Mouse (Mus musculus) forebrain, embryonic 15.5 days (tissue): ENCODE data around the gene Lrrc4b. TPM values are rescaled to one million over a fixed set of nuclear protein-coding genes. Genes with fewer than 3 reads are reported as not detected.

Experiments
- ATAC-seq: fragments of 200-750 bp; cut with Nextera tagmentation; replicated peaks from 2 replicates; pipeline ENCODE4 v1.8.0; 2017; ENCODE audit warnings: mild to moderate bottlenecking, moderate TSS enrichment, moderate library complexity
- H3K27ac ChIP-seq: fragments of 300-500 bp; sonication (generic); replicated peaks from 2 replicates; pipeline ENCODE4 v1.5.1; 2015; ENCODE audit warnings: mild to moderate bottlenecking, inconsistent platforms
- H3K27me3 ChIP-seq: fragments of 300-500 bp; sonication (generic); 2 replicates; pipeline ENCODE4 v1.6.1; 2015; ENCODE audit warnings: inconsistent platforms
- H3K36me3 ChIP-seq: fragments of 300-500 bp; sonication (generic); 2 replicates; pipeline ENCODE4 v1.6.1; 2015; ENCODE audit warnings: mild to moderate bottlenecking, inconsistent platforms
- H3K4me1 ChIP-seq: fragments of 300-500 bp; sonication (generic); 2 replicates; pipeline ENCODE4 v1.6.1; 2015; ENCODE audit warnings: inconsistent platforms
- H3K4me2 ChIP-seq: fragments of 300-500 bp; sonication (generic); replicated peaks from 2 replicates; pipeline ENCODE4 v1.6.1; 2015; ENCODE audit warnings: mild to moderate bottlenecking, inconsistent platforms
- H3K4me3 ChIP-seq: fragments of 300-500 bp; sonication (generic); 2 replicates; pipeline ENCODE4 v1.5.1; 2015; ENCODE audit warnings: mild to moderate bottlenecking, inconsistent platforms
- H3K9ac ChIP-seq: fragments of 300-500 bp; sonication (generic); replicated peaks from 2 replicates; pipeline ENCODE4 v1.6.1; 2015; ENCODE audit warnings: mild to moderate bottlenecking, inconsistent platforms
- H3K9me3 ChIP-seq: fragments of 300-500 bp; sonication (generic); 2 replicates; pipeline ENCODE4 v1.6.1; 2016; ENCODE audit warnings: inconsistent platforms
- WGBS: fragments of 180-500 bp; shearing (Covaris S2); methylation state at CpG from one replicate; pipeline ENCODE4 v1.1.7; 2015; ENCODE audit warnings: mixed read lengths; 5-methylcytosine and 5-hydroxymethylcytosine counted together
- polyA plus RNA-seq: library from polyadenylated mRNA; unstranded; fragments of >200 nt; fragmentation: Nextera tagmentation; extraction: Ambion mirVana; gene quantifications from 2 replicates; pipeline ENCODE4 v1.2.1, GENCODE M21; 2015

Lrrc4b gene
- polyA plus RNA-seq, 1 experiment from 2014 or later = 15.7 TPM

DNA sequence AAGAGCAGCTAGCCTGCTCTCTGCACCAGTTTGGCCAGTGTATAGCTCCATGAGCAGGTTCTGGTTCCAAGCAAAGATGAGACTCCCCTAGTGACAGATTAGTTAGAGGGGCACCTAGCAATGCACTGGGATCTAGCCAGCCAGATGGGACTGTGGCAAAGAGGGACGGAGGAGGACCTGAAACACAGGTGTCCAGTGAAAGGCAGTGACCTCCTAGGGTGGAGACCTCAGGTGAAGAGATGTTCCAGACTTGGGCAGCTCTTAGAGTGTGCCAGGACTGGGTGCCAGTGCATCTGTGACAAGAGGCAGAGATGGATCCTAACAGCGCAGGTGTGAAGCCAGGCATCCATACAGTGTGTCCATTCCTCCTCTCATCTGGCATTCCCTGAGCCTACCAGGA, 10.9 kb downstream of the Lrrc4b start:
- H3K27me3 ChIP-seq = no peaks in the 10 kb centered on the region
- H3K4me1 ChIP-seq = peaks cover 34% of the 10 kb centered on the region
- no peak for ATAC-seq
- H3K27ac ChIP-seq = no peak overlapping the region
- no peaks in the 10 kb centered on the region for H3K36me3 ChIP-seq
- 72% methylated on average over 2 of the region's 2 CpGs for WGBS
- no peaks in the 10 kb centered on the region for H3K9me3 ChIP-seq
- no peak overlapping the region for H3K9ac ChIP-seq
- no peak overlapping the region for H3K4me3 ChIP-seq
- H3K4me2 ChIP-seq = no peak overlapping the region

DNA sequence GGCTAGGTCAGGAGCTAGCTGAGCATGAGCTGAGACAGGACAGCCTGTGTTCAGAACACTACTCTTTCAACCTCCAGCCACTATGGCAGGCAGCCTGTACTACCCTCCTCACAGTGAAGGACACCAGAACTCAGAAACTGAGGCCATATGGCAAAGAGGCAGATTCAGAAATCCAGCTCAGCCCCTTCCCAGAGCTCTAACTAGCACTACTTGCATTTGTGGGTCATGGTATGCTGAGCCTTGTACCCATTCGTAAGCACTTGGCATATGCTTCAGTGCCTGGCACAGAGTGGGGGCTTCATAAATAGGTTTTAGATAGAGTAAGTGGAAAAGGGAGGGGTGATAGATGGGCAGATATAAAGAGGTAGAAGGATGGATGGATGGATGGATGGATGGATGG, 11.7 kb downstream of the Lrrc4b start:
- 81% methylated on average over 1 of the region's 1 CpGs for WGBS

GRCm38 (mm10) chr7:44441180-44441579, 12.4 kb downstream of the Lrrc4b start:
- Histone ChIP-seq H3K9me3 (no peaks in the 10 kb centered on the region), H3K27me3 (no peaks in the 10 kb centered on the region), H3K9ac (peak overlapping the region; percentile 99), H3K4me3 (peak overlapping the region; percentile 74), H3K4me2 (peak overlapping the region; percentile 98), H3K27ac (peak overlapping the region; percentile 99), H3K4me1 (peaks cover 48% of the 10 kb centered on the region), H3K36me3 (peaks cover 13% of the 10 kb centered on the region)
- peak; percentile 2 for ATAC-seq
- WGBS = 8% methylated on average over 1 of the region's 1 CpGs

More for the DNA sequence above, 11.7 kb downstream of the Lrrc4b start:
- no peak for ATAC-seq
- Histone ChIP-seq H3K36me3 (peaks cover 6% of the 10 kb centered on the region; the same call in 1 of the 2 replicates), H3K9ac (no peak overlapping the region), H3K4me3 (no peak overlapping the region), H3K4me1 (peaks cover 41% of the 10 kb centered on the region), H3K4me2 (no peak overlapping the region), H3K27ac (no peak overlapping the region; the same call in 1 of the 2 replicates), H3K27me3 (no peaks in the 10 kb centered on the region), H3K9me3 (no peaks in the 10 kb centered on the region)

DNA sequence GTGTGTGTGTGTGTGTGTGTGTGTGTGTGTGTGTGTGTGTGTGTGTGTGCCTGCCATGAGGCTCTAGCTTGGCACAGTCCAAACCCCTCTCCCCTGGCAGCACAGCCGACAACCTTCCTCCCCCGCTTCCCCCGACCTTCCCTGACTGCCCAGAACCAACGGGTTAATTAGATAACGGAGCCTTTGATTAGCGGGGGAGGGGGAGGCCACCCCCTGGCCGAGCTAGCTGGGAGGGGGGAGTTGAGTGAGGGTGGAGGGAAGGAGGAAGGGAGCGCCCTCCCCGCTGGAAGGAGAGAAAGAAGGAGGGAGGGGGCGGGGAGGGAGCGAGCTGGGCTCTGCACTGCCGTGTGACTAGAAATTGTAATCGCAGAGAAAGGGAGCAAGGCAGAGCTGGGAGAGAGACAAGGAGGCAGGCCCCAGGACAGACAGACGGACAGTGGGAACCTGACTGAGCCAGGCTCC, 12.9 kb downstream of the Lrrc4b start:
- peaks cover 17% of the 10 kb centered on the region for H3K36me3 ChIP-seq
- WGBS = under 1% methylated on average over 14 of the region's 14 CpGs
- ATAC-seq = peak; percentile 75
- H3K4me3 ChIP-seq = peak overlapping the region; percentile 74
- H3K27ac ChIP-seq = peak overlapping the region; percentile 99
- no peaks in the 10 kb centered on the region for H3K9me3 ChIP-seq
- peaks cover 53% of the 10 kb centered on the region for H3K4me1 ChIP-seq
- peak overlapping the region; percentile 99 for H3K9ac ChIP-seq
- H3K27me3 ChIP-seq = no peaks in the 10 kb centered on the region
- H3K4me2 ChIP-seq = peak overlapping the region; percentile 98

DNA sequence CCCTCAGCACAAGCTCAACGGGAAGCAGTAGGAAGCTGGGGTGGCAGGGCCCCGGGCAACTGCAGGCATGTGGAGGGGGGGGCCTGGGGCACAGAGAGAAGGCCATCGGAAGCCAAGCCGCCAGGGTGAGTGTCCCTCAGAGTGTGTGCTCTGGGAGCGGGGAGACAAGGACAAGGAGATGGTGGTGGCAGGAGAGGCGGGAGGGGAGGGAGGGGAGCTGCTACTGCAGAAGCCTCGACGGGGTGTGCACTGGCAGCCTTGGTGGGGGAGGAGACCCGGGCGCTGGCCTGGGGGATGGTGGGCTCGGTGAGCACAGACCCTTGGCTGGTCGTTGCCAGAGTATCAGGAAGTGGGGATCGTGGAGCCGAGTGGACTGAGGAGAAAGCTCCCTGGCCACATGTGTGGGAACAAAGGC, 13.6 kb downstream of the Lrrc4b start:
- Histone ChIP-seq H3K27ac (peak overlapping the region; percentile 99), H3K9ac (peak overlapping the region; percentile 99), H3K4me3 (peak overlapping the region; percentile 74), H3K4me1 (peaks cover 59% of the 10 kb centered on the region), H3K36me3 (peaks cover 22% of the 10 kb centered on the region), H3K27me3 (no peaks in the 10 kb centered on the region), H3K9me3 (no peaks in the 10 kb centered on the region), H3K4me2 (peak overlapping the region; percentile 98)
- 0% methylated on average over 12 of the region's 14 CpGs for WGBS
- peak; percentile 45 for ATAC-seq

DNA sequence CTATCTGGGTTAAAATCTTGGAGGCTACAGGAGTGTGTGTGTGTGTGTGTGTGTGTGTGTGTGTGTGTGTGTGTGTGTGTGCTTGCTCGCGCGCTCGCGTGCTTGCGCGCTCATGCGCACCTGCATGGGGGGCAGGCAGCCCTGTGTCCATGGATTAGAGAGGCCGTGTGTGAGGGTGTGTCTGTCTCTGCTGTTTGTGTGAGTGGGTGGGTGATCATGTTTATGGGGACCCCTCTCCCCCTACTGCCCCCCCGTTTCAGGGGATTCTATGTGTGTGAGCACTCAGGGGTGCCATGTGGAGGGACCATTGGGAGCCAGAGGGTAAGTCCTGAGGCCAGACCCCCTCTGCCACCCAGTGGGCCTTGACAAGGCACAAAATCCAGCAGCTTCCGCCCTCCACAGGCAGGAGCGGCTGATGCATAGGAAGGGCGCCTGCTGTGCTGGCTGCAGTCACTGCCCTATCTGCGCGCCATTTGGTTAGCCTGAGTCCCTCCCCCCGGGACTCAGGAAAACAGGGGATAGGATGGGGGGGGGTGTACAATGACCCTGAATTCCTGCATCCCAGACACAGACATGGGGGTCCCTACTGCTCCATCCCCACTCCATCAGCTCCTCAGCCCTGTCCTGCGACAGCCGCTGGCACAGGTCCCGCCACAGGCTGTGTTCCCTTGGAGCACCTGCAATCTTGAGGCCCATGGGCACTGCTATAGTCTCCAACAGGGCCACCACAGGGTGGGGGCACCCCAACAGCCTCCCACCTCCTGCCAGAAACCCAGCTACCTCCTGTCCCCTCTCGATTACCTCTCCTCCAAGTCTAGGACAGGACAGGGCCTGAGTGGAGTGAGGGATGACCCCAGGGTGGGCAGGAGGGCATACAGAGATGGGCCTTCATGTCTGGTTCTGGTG, 14.7 kb downstream of the Lrrc4b start:
- Histone ChIP-seq H3K4me1 (peaks cover 63% of the 10 kb centered on the region), H3K9ac (peak overlapping the region; percentile 99), H3K4me3 (peak overlapping the region; percentile 74), H3K27ac (peak overlapping the region; percentile 99), H3K36me3 (peaks cover 31% of the 10 kb centered on the region), H3K4me2 (peak overlapping the region; percentile 98), H3K27me3 (no peaks in the 10 kb centered on the region), H3K9me3 (no peaks in the 10 kb centered on the region)
- WGBS = 4% methylated on average over 20 of the region's 20 CpGs
- peak; percentile 44 for ATAC-seq

- Histone ChIP-seq H3K4me1 (peaks cover 70% of the 10 kb centered on the region), H3K4me2 (peak overlapping the region; percentile 98), H3K4me3 (peak overlapping the region; percentile 74), H3K36me3 (peaks cover 46% of the 10 kb centered on the region), H3K9me3 (no peaks in the 10 kb centered on the region), H3K9ac (peak overlapping the region; percentile 99), H3K27ac (no peak overlapping the region), H3K27me3 (no peaks in the 10 kb centered on the region)
- WGBS = 42% methylated on average over 29 of the region's 29 CpGs
- ATAC-seq = no peak
These were observed 16.2 kb downstream of the Lrrc4b start for GRCm38 (mm10) chr7:44444886-44445527.

- H3K4me1 ChIP-seq = peaks cover 73% of the 10 kb centered on the region
- peak overlapping the region; percentile 74 for H3K4me3 ChIP-seq
- H3K4me2 ChIP-seq = peak overlapping the region; percentile 98
- H3K27me3 ChIP-seq = no peaks in the 10 kb centered on the region
- H3K36me3 ChIP-seq = peaks cover 51% of the 10 kb centered on the region
- 45% methylated on average over 7 of the region's 7 CpGs for WGBS
- ATAC-seq = no peak
- H3K9ac ChIP-seq = peak overlapping the region; percentile 99
- no peak overlapping the region for H3K27ac ChIP-seq
- H3K9me3 ChIP-seq = no peaks in the 10 kb centered on the region
These were observed 16.7 kb downstream of the Lrrc4b start for GRCm38 (mm10) chr7:44445528-44445923.

DNA sequence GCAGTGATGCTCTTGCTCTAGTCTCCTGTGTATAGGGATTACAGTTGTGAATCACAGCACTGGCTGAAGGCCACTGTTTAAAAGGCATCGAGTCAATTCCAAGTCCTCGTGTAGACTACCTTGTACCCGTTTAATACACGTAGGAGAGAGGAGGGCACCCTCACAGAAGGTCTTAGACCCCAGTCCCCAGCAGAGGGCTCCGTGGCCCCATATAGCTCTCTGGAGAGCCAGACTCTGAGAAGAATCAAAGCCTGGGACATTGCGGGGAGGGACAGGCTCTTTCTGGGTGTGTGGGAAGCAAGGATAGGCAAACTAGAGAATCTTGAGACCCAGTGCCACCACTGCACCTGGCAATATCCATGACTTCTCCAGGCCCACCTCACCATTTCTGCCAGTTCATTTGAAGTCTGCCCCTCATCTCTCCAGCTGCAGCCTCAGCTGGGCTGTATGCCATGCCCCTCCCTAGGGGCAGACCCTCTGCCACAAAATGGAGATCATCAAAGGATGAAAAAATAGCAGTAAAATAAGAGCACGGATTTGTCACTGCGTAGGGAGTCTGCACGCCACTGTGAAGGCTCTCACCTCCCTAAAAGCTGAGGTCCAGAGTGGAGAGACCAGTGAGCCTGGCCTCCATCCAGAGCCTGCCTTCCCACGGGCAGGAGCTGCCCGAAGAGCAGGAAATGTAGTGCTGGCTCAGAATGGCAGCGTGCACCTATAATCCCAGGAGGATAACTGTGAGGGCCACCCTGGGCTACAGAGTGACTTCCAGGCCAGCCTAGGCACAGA, 17.4 kb downstream of the Lrrc4b start:
- Histone ChIP-seq H3K9ac (peak overlapping the region; percentile 36), H3K4me1 (peaks cover 69% of the 10 kb centered on the region), H3K27ac (peak overlapping the region; percentile 46), H3K4me3 (peak overlapping the region; percentile 74; the same call in 1 of the 2 replicates), H3K27me3 (no peaks in the 10 kb centered on the region), H3K36me3 (peaks cover 54% of the 10 kb centered on the region), H3K4me2 (peak overlapping the region; percentile 98), H3K9me3 (no peaks in the 10 kb centered on the region)
- no peak for ATAC-seq
- 49% methylated on average over 12 of the region's 12 CpGs for WGBS

DNA sequence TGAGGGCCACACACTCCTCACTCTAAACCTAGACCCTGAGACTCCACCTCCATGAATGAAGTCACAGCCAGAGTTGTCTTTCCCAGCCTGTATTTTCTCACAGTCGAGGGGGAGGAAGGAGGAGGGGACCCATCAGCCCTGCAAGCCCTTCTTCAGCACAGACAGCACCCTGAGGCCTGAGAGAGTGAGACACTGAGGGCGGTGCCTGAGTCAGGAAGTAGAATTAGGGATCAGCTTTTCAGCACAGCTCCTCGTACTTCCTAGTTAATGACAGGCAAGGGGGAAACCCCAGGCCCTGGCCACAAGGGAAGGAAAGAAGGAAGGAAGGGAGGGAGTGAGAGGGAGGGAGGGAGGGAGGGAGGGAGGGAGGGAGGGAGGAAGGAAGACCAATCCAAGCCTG, 24.4 kb downstream of the Lrrc4b start:
- H3K4me3 ChIP-seq = no peak overlapping the region
- no peaks in the 10 kb centered on the region for H3K27me3 ChIP-seq
- no peak overlapping the region for H3K9ac ChIP-seq
- no peak; the same call in 1 of the 2 replicates for ATAC-seq
- peaks cover 36% of the 10 kb centered on the region for H3K4me1 ChIP-seq
- H3K9me3 ChIP-seq = no peaks in the 10 kb centered on the region
- no peak overlapping the region for H3K27ac ChIP-seq
- no peak overlapping the region for H3K4me2 ChIP-seq
- 18% methylated on average over 3 of the region's 3 CpGs for WGBS
- H3K36me3 ChIP-seq = peaks cover 68% of the 10 kb centered on the region

- Histone ChIP-seq H3K27ac (no peak overlapping the region), H3K9me3 (no peaks in the 10 kb centered on the region), H3K4me1 (peaks cover 20% of the 10 kb centered on the region), H3K4me2 (no peak overlapping the region), H3K27me3 (no peaks in the 10 kb centered on the region), H3K9ac (no peak overlapping the region), H3K4me3 (no peak overlapping the region), H3K36me3 (peaks cover 59% of the 10 kb centered on the region)
- no peak for ATAC-seq
- WGBS = 98% methylated on average over 1 of the region's 1 CpGs
These were observed 27.5 kb downstream of the Lrrc4b start for GRCm38 (mm10) chr7:44456302-44456701.
